Comparison of ENCODE assay signal across 18 mouse cellular contexts in genomic region chr13:111333035-111333434, GRCm38 (mm10).
"Had no signal": no experiment of that assay in that cellular context is flagged by ENCODE, and none has a peak within 500 bp of the region (broad histone marks: within the 10 kb centered on the region; RNA-seq: fewer than 3 reads in every experiment).

No protein-coding gene starts in this region.

- H3K27me3 ChIP-seq: lung, embryonic 15.5 days; megakaryocyte, embryonic 14.5 days; midbrain, embryonic 13.5 days; midbrain, embryonic 15.5 days; neural tube, embryonic 12.5 days had no signal

- DNase-seq: lung, adult 2 months; lung, postnatal 14 days; lung, postnatal 36 days; right cerebral cortex, adult 18-20 months; right cerebral cortex, postnatal 25 days; right cerebral cortex, postnatal 4 days; spleen, adult 18-20 months; thymus, adult 18-20 months; thymus, postnatal 14 days; thymus, postnatal 36 days had no signal

- H3K9me3 ChIP-seq: lung, embryonic 15.5 days; megakaryocyte, embryonic 14.5 days; midbrain, embryonic 13.5 days; midbrain, embryonic 15.5 days; neural tube, embryonic 12.5 days had no signal

- H3K4me3 ChIP-seq: lung, embryonic 15.5 days; megakaryocyte, embryonic 14.5 days; midbrain, embryonic 13.5 days; midbrain, embryonic 15.5 days; neural tube, embryonic 12.5 days had no signal

- H3K4me2 ChIP-seq: lung, embryonic 15.5 days; midbrain, embryonic 11.5 days; midbrain, embryonic 13.5 days; midbrain, embryonic 15.5 days; neural tube, embryonic 12.5 days had no signal

- H3K4me1 ChIP-seq: midbrain, embryonic 13.5 days; midbrain, embryonic 15.5 days; neural tube, embryonic 12.5 days had no signal

- ATAC-seq: lung, postnatal 0 days; midbrain, embryonic 13.5 days; midbrain, embryonic 15.5 days had no signal

- H3K36me3 ChIP-seq: lung, embryonic 15.5 days; midbrain, embryonic 13.5 days; midbrain, embryonic 15.5 days; neural tube, embryonic 12.5 days had no signal

- H3K27ac ChIP-seq: lung, embryonic 15.5 days; macrophage; midbrain, embryonic 13.5 days; midbrain, embryonic 15.5 days; neural tube, embryonic 12.5 days had no signal

- H3K9ac ChIP-seq: lung, embryonic 15.5 days; midbrain, embryonic 13.5 days; midbrain, embryonic 15.5 days; neural tube, embryonic 12.5 days had no signal
